Mouse (Mus musculus) c-Kit-positive CD71-positive TER-119-negative erythroid progenitor cells, embryonic 14.5 days (primary cell): ENCODE results near the gene Ist1.

ENCODE experiments used
- DNase-seq: peaks from one replicate; pipeline ENCODE4 v3.0.0-alpha.2; 2013; ENCODE audit warnings: low read depth

Gene Ist1

GRCm38 (mm10) chr8:109681535-109681934, 11.5 kb downstream of the Ist1 start:
- DNase-seq = no peak

GRCm38 (mm10) chr8:109675896-109676643, 17.0 kb downstream of the Ist1 start:
- DNase-seq = no peak

DNA sequence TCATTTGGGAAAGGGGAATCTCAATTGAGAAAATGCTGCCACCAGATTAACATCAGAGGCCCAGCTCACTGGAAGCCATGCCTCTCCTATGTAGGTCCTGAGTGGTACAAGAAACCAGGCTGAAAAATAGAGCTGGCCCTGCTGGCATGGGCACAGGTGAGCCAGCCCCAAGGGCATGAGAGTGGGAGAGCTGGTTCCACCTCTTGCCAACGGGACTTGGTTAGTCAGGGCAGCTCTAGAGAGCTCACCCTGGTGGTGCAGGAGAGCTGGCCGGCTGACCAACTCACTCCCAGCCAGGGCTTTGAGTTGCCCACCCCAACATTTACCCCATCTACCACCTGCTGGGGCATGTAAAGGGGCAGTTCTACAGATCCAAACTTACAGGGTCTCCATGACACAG, 19.5 kb downstream of the Ist1 start:
- no peak for DNase-seq

GRCm38 (mm10) chr8:109672656-109673055, 20.4 kb downstream of the Ist1 start:
- DNase-seq = no peak

DNA sequence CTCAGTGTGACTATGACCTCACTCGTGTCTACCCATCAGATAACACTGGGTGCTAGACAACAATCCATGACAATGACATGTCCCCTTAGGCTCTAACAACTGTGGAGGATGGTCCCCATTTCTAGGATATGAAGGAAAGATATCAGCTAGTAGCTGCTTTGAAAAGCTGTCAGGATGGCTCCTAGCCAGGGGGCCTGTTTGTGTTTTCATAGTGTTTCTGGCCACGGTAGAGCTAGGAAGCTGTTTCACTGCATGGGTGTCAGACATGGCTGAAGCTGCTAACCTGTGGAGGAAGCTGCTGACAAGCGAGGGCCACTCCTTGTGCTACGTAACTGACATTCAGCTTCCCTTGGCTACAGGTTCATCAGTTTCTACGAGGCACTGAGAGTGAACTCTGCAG, 26.4 kb downstream of the Ist1 start:
- no peak for DNase-seq

DNA sequence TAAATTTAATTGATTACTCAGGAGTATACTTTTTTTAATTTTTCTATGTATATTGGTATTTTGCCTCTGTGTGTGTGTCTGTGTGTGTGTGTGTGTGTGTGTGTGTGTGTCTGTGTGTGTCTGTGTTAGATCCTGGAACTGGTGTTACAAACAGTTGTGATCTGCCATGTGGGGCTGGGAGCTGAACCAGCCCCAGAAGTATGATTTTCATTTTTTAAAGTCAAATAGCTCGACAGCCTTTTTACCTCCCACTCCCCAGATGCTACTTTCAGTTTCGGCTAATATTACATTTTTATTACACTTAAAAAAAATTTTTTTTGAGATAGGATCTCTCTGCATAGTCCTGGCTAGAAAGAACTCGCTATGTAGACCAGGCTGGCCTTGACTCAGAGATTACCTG, 30.7 kb downstream of the Ist1 start:
- no peak for DNase-seq

DNA sequence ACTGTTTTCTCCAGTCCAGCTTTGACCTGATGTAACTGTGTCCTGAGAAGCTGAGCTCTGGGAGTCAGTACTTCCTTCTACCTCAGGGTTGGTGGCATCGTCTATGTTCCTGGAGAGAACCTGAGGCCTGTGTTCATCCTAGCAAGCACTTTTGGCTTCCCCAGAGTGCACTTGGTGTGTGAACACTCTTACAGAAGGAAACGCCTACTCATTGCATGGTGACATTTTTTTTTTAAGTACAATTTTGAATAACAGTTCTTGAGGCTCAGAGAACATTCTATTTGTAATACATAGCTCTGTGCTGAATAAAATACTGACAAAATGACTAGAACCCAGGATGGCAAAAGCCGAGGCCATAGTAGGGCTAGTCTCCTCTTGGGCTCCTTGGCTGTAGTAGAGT, 36.2 kb downstream of the Ist1 start:
- no peak for DNase-seq

- no peak for DNase-seq
Measured at GRCm38 (mm10) chr8:109650801-109651200, 42.3 kb downstream of the Ist1 start.

GRCm38 (mm10) chr8:109648469-109648868, 44.6 kb downstream of the Ist1 start:
- no peak for DNase-seq

DNA sequence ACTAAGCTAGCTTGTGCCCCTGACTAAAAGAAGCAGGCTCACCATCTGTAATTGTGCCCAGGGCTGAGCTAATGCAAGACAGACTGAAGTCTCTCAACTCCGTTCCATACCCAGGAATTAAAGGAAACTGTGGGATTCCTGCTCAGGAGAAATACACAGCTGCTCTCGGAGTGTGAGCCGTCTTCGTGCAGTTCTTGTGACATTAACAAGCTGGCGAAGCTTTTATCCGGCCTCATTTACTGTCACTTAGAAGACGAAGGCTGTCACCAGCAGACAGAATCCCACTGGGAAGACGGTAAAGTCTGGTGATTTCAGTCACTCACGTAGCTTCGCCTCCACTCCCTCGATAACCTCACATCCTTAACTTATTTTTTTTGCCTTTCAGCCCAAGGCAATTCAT, 45.7 kb downstream of the Ist1 start:
- no peak for DNase-seq

DNA sequence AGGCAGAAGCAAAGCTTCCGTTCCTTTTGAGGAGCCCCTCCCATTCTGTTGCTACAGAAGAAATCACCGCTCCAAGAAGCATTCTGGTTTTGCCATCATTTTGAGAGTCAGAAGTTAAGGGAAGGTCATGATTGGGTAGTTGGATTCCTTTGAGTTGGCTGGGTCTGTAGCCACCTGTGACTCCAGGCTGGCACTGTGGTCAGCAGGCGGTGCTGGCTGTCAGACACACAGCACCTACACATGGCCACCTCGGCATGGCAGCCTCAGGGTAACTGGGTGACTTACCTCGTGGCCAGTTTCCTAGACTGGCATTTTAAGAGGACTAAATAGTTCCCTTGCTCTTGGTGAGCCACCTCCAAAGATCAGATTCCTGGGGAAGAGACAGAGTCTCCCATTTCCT, 51.8 kb downstream of the Ist1 start:
- DNase-seq = no peak

DNA sequence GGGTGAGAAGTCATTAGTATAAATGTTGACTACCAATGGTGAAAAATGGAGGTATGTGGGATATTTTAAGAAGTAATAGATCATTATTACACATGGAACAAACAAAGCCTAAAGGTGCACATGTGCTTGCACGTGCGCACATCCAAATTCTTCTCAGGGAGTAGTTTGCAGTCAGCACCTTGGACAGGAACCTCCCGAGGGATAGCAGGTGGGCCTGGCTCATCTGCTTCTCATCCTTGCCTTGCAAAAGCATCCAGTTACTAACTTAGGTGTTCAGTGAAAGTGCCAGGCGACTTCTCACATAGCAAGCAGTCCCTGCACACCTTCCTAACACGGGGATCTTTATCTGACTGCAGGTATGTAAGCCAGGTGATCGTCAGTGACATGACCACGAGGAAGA, 52.6 kb downstream of the Ist1 start:
- DNase-seq = no peak

- DNase-seq = no peak
Measured at GRCm38 (mm10) chr8:109638851-109639250, 54.2 kb downstream of the Ist1 start.

DNA sequence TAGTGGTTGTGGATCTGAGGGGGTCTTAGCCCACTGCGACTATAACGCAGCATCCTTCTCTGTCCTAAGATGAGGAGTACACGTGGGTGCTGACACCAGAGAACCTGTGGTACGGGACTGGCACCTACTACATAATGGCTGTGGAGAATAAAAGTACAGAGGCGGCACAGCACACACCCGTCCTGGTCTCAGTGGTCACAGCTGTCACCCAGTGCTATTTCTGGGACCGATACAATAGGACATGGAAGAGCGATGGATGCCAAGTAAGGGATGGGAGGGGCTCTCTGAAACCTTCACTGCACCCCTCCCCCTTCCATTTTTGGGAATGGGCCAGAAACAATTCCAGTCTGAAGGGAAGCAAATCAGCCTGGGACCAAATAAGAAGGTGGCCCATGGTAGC, 57.9 kb downstream of the Ist1 start:
- DNase-seq = no peak

DNA sequence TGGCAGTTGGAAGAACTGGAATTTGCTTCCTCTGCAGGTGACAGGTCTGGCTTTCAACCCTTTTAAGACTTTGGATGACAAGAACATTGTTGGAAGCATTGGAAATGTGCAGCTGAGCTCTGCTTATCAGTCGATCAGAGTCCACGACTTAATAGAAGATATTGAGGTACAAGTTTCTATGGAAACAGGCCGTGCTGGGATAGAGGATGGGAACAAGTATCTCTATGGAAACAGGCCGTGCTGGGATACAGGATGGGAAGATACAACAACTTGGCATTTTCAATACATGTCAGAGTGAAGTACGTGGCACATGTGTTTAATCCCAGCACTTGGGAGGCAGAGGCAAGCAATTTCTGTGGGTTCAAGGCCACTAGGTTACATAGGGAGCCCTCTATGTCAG, 60.6 kb downstream of the Ist1 start:
- no peak for DNase-seq

- no peak for DNase-seq
Measured at GRCm38 (mm10) chr8:109628638-109629037, 64.4 kb downstream of the Ist1 start.
